Mouse (Mus musculus) E14TG2a.4 (cell line): ENCODE measurements around the gene Htr2a.

Source experiments
- H3K27me3 ChIP-seq: 2 replicates; pipeline ENCODE4 v1.6.1; 2014; ENCODE audit warnings: low read length, control low read depth; ENCODE audit not compliant: insufficient read depth
- H3K36me3 ChIP-seq: 2 replicates; pipeline ENCODE4 v1.6.1; 2014; ENCODE audit warnings: low read length, control low read depth; ENCODE audit not compliant: insufficient read depth
- H3K4me1 ChIP-seq: replicated peaks from 2 replicates; pipeline ENCODE4 v1.6.1; 2014; ENCODE audit warnings: low read depth, low read length, control low read depth
- H3K4me3 ChIP-seq: replicated peaks from 2 replicates; pipeline ENCODE4 v1.5.1; 2014; ENCODE audit warnings: mild to moderate bottlenecking, low read length
- H3K9me3 ChIP-seq: 2 replicates; pipeline ENCODE4 v1.6.1; 2014; ENCODE audit warnings: low read length, control low read depth
- CTCF ChIP-seq: conservative IDR thresholded peaks from 2 replicates; pipeline ENCODE4 v1.5.1; 2014; ENCODE audit warnings: low read length
- NANOG ChIP-seq: IDR thresholded peaks from 2 replicates; pipeline ENCODE4 v1.6.1; 2014; ENCODE audit warnings: borderline replicate concordance, low read length, mixed read lengths
- POU5F1 ChIP-seq: IDR thresholded peaks from 2 replicates; pipeline ENCODE4 v1.6.1; 2014; ENCODE audit warnings: low read length, borderline replicate concordance

The Htr2a gene

GRCm38 (mm10) chr14:74731221-74732078, 90.8 kb downstream of the Htr2a start:
- no peaks in the 10 kb centered on the region for H3K27me3 ChIP-seq
- peaks cover 6% of the 10 kb centered on the region; the same call in 1 of the 2 replicates for H3K36me3 ChIP-seq
- H3K4me3 ChIP-seq = peak overlapping the region; percentile 81
- H3K4me1 ChIP-seq = peaks cover 12% of the 10 kb centered on the region; the same call in 1 of the 2 replicates
- TF ChIP-seq NANOG (no peak), POU5F1 (no peak), CTCF (no peak)
- H3K9me3 ChIP-seq = no peaks in the 10 kb centered on the region

- peaks cover 9% of the 10 kb centered on the region for H3K36me3 ChIP-seq
- no peaks in the 10 kb centered on the region for H3K9me3 ChIP-seq
- no peaks in the 10 kb centered on the region for H3K27me3 ChIP-seq
- TF ChIP-seq CTCF = no peak
- TF ChIP-seq POU5F1 = no peak
- no peak for TF ChIP-seq NANOG
- H3K4me3 ChIP-seq = peak within 1 kb of the TSS; percentile 81
- peaks cover 18% of the 10 kb centered on the region for H3K4me1 ChIP-seq
Measured at GRCm38 (mm10) chr14:74732079-74732783, 91.6 kb downstream of the Htr2a start, which contains the start of gene Esd. TSS of gene Esd (plus strand) at chr14:74732297.

- H3K27me3 ChIP-seq = no peaks in the 10 kb centered on the region
- H3K9me3 ChIP-seq = no peaks in the 10 kb centered on the region
- peaks cover 18% of the 10 kb centered on the region for H3K4me1 ChIP-seq
- TF ChIP-seq NANOG = no peak
- no peak for TF ChIP-seq POU5F1
- TF ChIP-seq CTCF = no peak
- peaks cover 11% of the 10 kb centered on the region for H3K36me3 ChIP-seq
- H3K4me3 ChIP-seq = no peak overlapping the region
Measured at GRCm38 (mm10) chr14:74733397-74733796, 92.8 kb downstream of the Htr2a start.

GRCm38 (mm10) chr14:74735471-74735870, 94.8 kb downstream of the Htr2a start:
- no peaks in the 10 kb centered on the region for H3K9me3 ChIP-seq
- peaks cover 30% of the 10 kb centered on the region for H3K36me3 ChIP-seq
- H3K4me1 ChIP-seq = peaks cover 18% of the 10 kb centered on the region
- TF ChIP-seq CTCF = no peak
- TF ChIP-seq NANOG = no peak
- TF ChIP-seq POU5F1 = no peak
- H3K27me3 ChIP-seq = no peaks in the 10 kb centered on the region
- H3K4me3 ChIP-seq = no peak overlapping the region

GRCm38 (mm10) chr14:74736850-74737249, 96.2 kb downstream of the Htr2a start:
- no peaks in the 10 kb centered on the region for H3K27me3 ChIP-seq
- H3K36me3 ChIP-seq = peaks cover 43% of the 10 kb centered on the region
- no peaks in the 10 kb centered on the region for H3K9me3 ChIP-seq
- peaks cover 11% of the 10 kb centered on the region for H3K4me1 ChIP-seq
- H3K4me3 ChIP-seq = no peak overlapping the region
- no peak for TF ChIP-seq CTCF
- TF ChIP-seq NANOG = no peak
- no peak for TF ChIP-seq POU5F1
